Mouse (Mus musculus): ENCODE measurements around the gene Bicc1.

DNA sequence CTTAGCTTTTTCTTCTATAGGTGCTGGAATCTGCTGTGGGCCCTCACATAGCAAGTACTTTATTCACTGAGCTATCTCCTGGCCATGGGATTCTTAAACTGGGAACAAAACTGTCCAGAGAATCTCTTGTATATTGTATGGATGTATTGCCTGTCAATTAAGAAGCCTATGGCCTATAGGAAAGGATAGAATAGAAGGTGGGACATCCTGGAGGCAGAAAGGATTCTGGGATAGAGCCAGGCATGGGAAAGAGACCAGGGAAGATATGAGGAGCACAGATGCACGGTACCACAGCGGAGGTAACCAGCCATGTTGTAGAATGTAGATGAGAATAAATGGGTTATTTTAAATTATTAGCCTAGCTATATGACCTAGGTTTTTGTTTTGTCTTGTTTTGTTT lies 42.0 kb upstream of the Bicc1 start:
- TF ChIP-seq POLR2A (IDR thresholded peaks at IDR 0.05; ENCODE audit: insufficient read depth, low read depth, low read length), result no peak
- TF ChIP-seq CTCF (IDR thresholded peaks at IDR 0.05), result no peak
- no peak for TF ChIP-seq EP300 (IDR thresholded peaks at IDR 0.05; ENCODE audit: insufficient read depth, low read depth, low read length)

Measured in heart, adult 2 months (tissue).